Mouse (Mus musculus) heart, embryonic 11.5 days (tissue): ENCODE measurements at regions not wholly inside any gene's neighbourhood (a gene's known extent, or its start where the extent isn't known, plus 50 kb on each side); places are given as distances from the start of the nearest gene placed in this dataset.

Experiments used
- ATAC-seq: fragments of 200-750 bp; cut with Nextera tagmentation; replicated peaks from 2 replicates; pipeline ENCODE4 v1.8.0; 2017; ENCODE audit warnings: moderate library complexity; ENCODE audit not compliant: insufficient number of reproducible peaks, low FRiP score, low TSS enrichment
- H3K27ac ChIP-seq: fragments of 300-500 bp; sonication (generic); 2 replicates; pipeline ENCODE4 v1.5.1; 2014; ENCODE audit warnings: mild to moderate bottlenecking, low read depth, low read length
- H3K27me3 ChIP-seq: fragments of 300-500 bp; sonication (generic); 2 replicates; pipeline ENCODE4 v1.6.1; 2014; ENCODE audit warnings: mild to moderate bottlenecking, low read length, mixed read lengths; ENCODE audit not compliant: control insufficient read depth, insufficient read depth
- H3K36me3 ChIP-seq: fragments of 300-500 bp; sonication (generic); 2 replicates; pipeline ENCODE4 v1.6.1; 2014; ENCODE audit warnings: mild to moderate bottlenecking, low read length, moderate library complexity, mixed read lengths; ENCODE audit not compliant: control insufficient read depth, insufficient read depth
- H3K4me1 ChIP-seq: fragments of 300-500 bp; sonication (generic); 2 replicates; pipeline ENCODE4 v1.6.1; 2014; ENCODE audit warnings: low read length; ENCODE audit not compliant: control insufficient read depth, insufficient read depth
- H3K4me2 ChIP-seq: fragments of 300-500 bp; sonication (generic); 2 replicates; pipeline ENCODE4 v1.6.1; 2014; ENCODE audit warnings: mild to moderate bottlenecking, moderate library complexity
- H3K4me3 ChIP-seq: fragments of 300-500 bp; sonication (generic); 2 replicates; pipeline ENCODE4 v1.5.1; 2014; ENCODE audit warnings: low read depth, low read length
- H3K9ac ChIP-seq: fragments of 300-500 bp; sonication (generic); 2 replicates; pipeline ENCODE4 v1.6.1; 2014; ENCODE audit warnings: mild to moderate bottlenecking, low read depth, low read length, moderate library complexity
- H3K9me3 ChIP-seq: fragments of 300-500 bp; sonication (generic); replicated peaks from 2 replicates; pipeline ENCODE4 v1.6.1; 2016; ENCODE audit warnings: low read length; ENCODE audit not compliant: control insufficient read depth
- WGBS: fragments of 180-500 bp; shearing (Covaris S2); extraction: QIAGEN DNeasy Blood & Tissue Kit; methylation state at CpG from one replicate; pipeline ENCODE4 v1.1.7; 2014; ENCODE audit not compliant: insufficient replicate concordance; 5-methylcytosine and 5-hydroxymethylcytosine counted together

- no peak overlapping the region for H3K27ac ChIP-seq
- ATAC-seq, result no peak
- 81% methylated on average over 11 of the region's 11 CpGs for WGBS
- no peaks in the 10 kb centered on the region for H3K9me3 ChIP-seq
- H3K4me2 ChIP-seq, result no peak overlapping the region
- H3K4me1 ChIP-seq, result no peaks in the 10 kb centered on the region
- no peak overlapping the region for H3K4me3 ChIP-seq
- H3K9ac ChIP-seq, result no peak overlapping the region
- H3K36me3 ChIP-seq, result no peaks in the 10 kb centered on the region
- H3K27me3 ChIP-seq, result no peaks in the 10 kb centered on the region
These were observed 68.4 kb upstream of the Ampd3 start for GRCm38 (mm10) chr7:110699596-110699995.

GRCm38 (mm10) chr7:110701681-110702413, 66.2 kb upstream of the Ampd3 start:
- no peak for ATAC-seq
- 54% methylated on average over 11 of the region's 11 CpGs for WGBS
- H3K4me2 ChIP-seq, result no peak overlapping the region
- no peaks in the 10 kb centered on the region for H3K36me3 ChIP-seq
- H3K9me3 ChIP-seq, result no peaks in the 10 kb centered on the region
- H3K27ac ChIP-seq, result no peak overlapping the region
- no peak overlapping the region for H3K4me3 ChIP-seq
- no peaks in the 10 kb centered on the region for H3K27me3 ChIP-seq
- H3K9ac ChIP-seq, result no peak overlapping the region
- H3K4me1 ChIP-seq, result no peaks in the 10 kb centered on the region

GRCm38 (mm10) chr7:110702414-110702783, 65.6 kb upstream of the Ampd3 start:
- Histone ChIP-seq H3K27ac (no peak overlapping the region), H3K4me3 (no peak overlapping the region), H3K9ac (no peak overlapping the region), H3K4me2 (no peak overlapping the region), H3K4me1 (no peaks in the 10 kb centered on the region), H3K36me3 (no peaks in the 10 kb centered on the region), H3K9me3 (no peaks in the 10 kb centered on the region), H3K27me3 (no peaks in the 10 kb centered on the region)
- WGBS, result 69% methylated on average over 6 of the region's 6 CpGs
- ATAC-seq, result no peak

- Histone ChIP-seq H3K4me3 (no peak overlapping the region), H3K27me3 (no peaks in the 10 kb centered on the region), H3K9ac (no peak overlapping the region), H3K27ac (no peak overlapping the region), H3K4me2 (no peak overlapping the region), H3K4me1 (no peaks in the 10 kb centered on the region), H3K36me3 (no peaks in the 10 kb centered on the region), H3K9me3 (no peaks in the 10 kb centered on the region)
- WGBS, result 77% methylated on average over 6 of the region's 6 CpGs
- ATAC-seq, result no peak
These were observed 62.5 kb upstream of the Ampd3 start for GRCm38 (mm10) chr7:110705311-110706000.

GRCm38 (mm10) chr7:110706001-110706695, 61.9 kb upstream of the Ampd3 start:
- Histone ChIP-seq H3K9ac (no peak overlapping the region), H3K27me3 (no peaks in the 10 kb centered on the region), H3K9me3 (no peaks in the 10 kb centered on the region), H3K4me2 (no peak overlapping the region), H3K4me1 (no peaks in the 10 kb centered on the region), H3K4me3 (no peak overlapping the region), H3K36me3 (no peaks in the 10 kb centered on the region), H3K27ac (no peak overlapping the region)
- WGBS, result 73% methylated on average over 10 of the region's 10 CpGs
- ATAC-seq, result no peak

GRCm38 (mm10) chr7:110706696-110707087, 61.3 kb upstream of the Ampd3 start:
- Histone ChIP-seq H3K27ac (no peak overlapping the region), H3K27me3 (no peaks in the 10 kb centered on the region), H3K4me2 (no peak overlapping the region), H3K36me3 (no peaks in the 10 kb centered on the region), H3K9me3 (no peaks in the 10 kb centered on the region; the same call in 1 of the 2 replicates), H3K4me3 (no peak overlapping the region), H3K9ac (no peak overlapping the region), H3K4me1 (no peaks in the 10 kb centered on the region)
- WGBS, result 54% methylated on average over 10 of the region's 10 CpGs
- ATAC-seq, result no peak

GRCm38 (mm10) chr7:110708116-110708515, 59.9 kb upstream of the Ampd3 start:
- Histone ChIP-seq H3K4me2 (no peak overlapping the region), H3K9me3 (no peaks in the 10 kb centered on the region; the same call in 1 of the 2 replicates), H3K27ac (no peak overlapping the region), H3K27me3 (no peaks in the 10 kb centered on the region), H3K36me3 (no peaks in the 10 kb centered on the region), H3K4me1 (no peaks in the 10 kb centered on the region), H3K9ac (no peak overlapping the region), H3K4me3 (no peak overlapping the region)
- 62% methylated on average over 9 of the region's 9 CpGs for WGBS
- ATAC-seq, result no peak

GRCm38 (mm10) chr7:110708781-110709180, 59.2 kb upstream of the Ampd3 start:
- 79% methylated on average over 3 of the region's 3 CpGs for WGBS
- ATAC-seq, result no peak
- Histone ChIP-seq H3K36me3 (no peaks in the 10 kb centered on the region), H3K27ac (no peak overlapping the region), H3K4me3 (no peak overlapping the region), H3K27me3 (no peaks in the 10 kb centered on the region), H3K4me2 (no peak overlapping the region), H3K9ac (no peak overlapping the region), H3K9me3 (no peaks in the 10 kb centered on the region; the same call in 1 of the 2 replicates), H3K4me1 (no peaks in the 10 kb centered on the region)
